Mouse (Mus musculus) kidney, embryonic 14.5 days (tissue): ENCODE data around the gene Gm10645. TPM values are rescaled to one million over a fixed set of nuclear protein-coding genes. Genes with fewer than 3 reads are reported as not detected.

Experiments
- ATAC-seq: fragments of 200-750 bp; cut with Nextera tagmentation; 2 replicates; pipeline ENCODE4 v1.8.0; 2017; ENCODE audit warnings: moderate number of reproducible peaks, mild to moderate bottlenecking, moderate TSS enrichment, moderate library complexity; ENCODE audit not compliant: low FRiP score, low TSS enrichment
- H3K27ac ChIP-seq: fragments of 300-500 bp; sonication (generic); 2 replicates; pipeline ENCODE4 v1.5.1; 2014; ENCODE audit warnings: low read depth, mild to moderate bottlenecking, low read length, moderate library complexity, mixed read lengths
- H3K27me3 ChIP-seq: fragments of 300-500 bp; sonication (generic); 2 replicates; pipeline ENCODE4 v1.6.1; 2014; ENCODE audit warnings: mild to moderate bottlenecking, low read length; ENCODE audit not compliant: control insufficient read depth, insufficient read depth
- H3K36me3 ChIP-seq: fragments of 300-500 bp; sonication (generic); 2 replicates; pipeline ENCODE4 v1.6.1; 2014; ENCODE audit warnings: low read length, mixed read lengths; ENCODE audit not compliant: control insufficient read depth, insufficient read depth
- H3K4me1 ChIP-seq: fragments of 300-500 bp; sonication (generic); 2 replicates; pipeline ENCODE4 v1.6.1; 2014; ENCODE audit warnings: low read length, mixed read lengths; ENCODE audit not compliant: control insufficient read depth, insufficient read depth
- H3K4me2 ChIP-seq: fragments of 300-500 bp; sonication (generic); replicated peaks from 2 replicates; pipeline ENCODE4 v1.6.1; 2014; ENCODE audit warnings: low read depth, mild to moderate bottlenecking, low read length
- H3K4me3 ChIP-seq: fragments of 300-500 bp; sonication (generic); 2 replicates; pipeline ENCODE4 v1.5.1; 2014; ENCODE audit warnings: mild to moderate bottlenecking, low read length
- H3K9ac ChIP-seq: fragments of 300-500 bp; sonication (generic); 2 replicates; pipeline ENCODE4 v1.6.1; 2014; ENCODE audit warnings: low read depth, mild to moderate bottlenecking, low read length, moderate library complexity
- H3K9me3 ChIP-seq: fragments of 300-500 bp; sonication (generic); 2 replicates; pipeline ENCODE4 v1.6.1; 2016; ENCODE audit warnings: low read length; ENCODE audit not compliant: control insufficient read depth
- WGBS: fragments of 180-500 bp; shearing (Covaris S2); extraction: QIAGEN DNeasy Blood & Tissue Kit; methylation state at CpG from one replicate; pipeline ENCODE4 v1.1.7; 2014; 5-methylcytosine and 5-hydroxymethylcytosine counted together
- polyA plus RNA-seq: library from polyadenylated mRNA; unstranded; fragments of >200 nt; fragmentation: Nextera tagmentation; extraction: Ambion mirVana; gene quantifications from 2 replicates; pipeline ENCODE4 v1.2.1, GENCODE M21; 2014

The Gm10645 gene
- polyA plus RNA-seq, result 1.7 and 3.0 TPM in 2 replicates

DNA sequence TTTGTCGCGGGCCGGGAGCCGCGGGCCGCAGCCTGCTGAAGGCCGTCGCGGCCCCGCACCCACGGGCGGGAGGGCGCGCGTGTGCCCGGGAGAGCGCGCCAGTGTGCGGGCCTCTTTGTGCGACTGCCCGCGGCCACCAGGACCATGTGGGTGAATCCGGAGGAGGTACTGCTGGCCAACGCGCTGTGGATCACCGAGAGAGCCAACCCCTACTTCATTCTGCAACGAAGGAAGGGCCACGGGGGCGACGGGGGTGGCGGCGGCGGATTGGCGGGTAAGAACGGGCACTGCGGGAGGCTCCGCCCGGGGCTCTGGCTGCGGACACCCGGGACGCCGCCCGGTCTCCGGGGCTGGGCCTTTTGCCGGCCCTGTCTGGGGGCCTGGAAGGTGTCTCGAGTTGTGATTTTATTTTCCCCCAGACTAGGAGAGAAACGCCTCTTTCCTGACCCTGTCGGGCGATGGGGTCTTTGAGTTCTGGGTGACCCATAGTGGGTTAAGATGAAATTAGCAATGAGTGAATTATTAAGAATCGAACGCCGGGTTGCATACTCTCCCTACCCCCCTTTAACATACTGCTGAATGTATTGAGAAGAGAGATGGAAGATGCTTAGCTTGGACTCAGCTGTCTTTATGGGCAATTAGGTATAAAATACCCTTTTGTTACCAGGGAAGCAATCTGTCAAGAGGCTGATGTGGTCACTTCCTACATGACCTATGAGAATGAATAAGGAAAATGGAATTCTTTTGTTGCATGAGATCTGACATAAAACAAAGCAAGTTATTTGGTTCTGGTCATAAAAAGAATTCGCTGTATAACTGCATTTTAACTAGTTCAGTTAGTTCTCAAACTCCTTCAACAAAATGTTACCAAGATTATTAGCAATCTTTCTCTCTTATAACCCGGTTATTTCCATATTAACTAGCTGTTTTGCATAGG lies at the start of gene Gm10645:
Gm10645 (minus strand) TSS at position 240 of the 937 bp plus-strand sequence.
- Histone ChIP-seq H3K4me2 (peak within 1 kb of the TSS; percentile 81), H3K9ac (peak within 1 kb of the TSS; percentile 76), H3K27me3 (no peaks in the 10 kb centered on the region), H3K4me1 (no peaks in the 10 kb centered on the region), H3K9me3 (no peaks in the 10 kb centered on the region), H3K36me3 (no peaks in the 10 kb centered on the region), H3K4me3 (peak within 1 kb of the TSS; percentile 72), H3K27ac (peak within 1 kb of the TSS; percentile 68)
- peak; percentile 73 for ATAC-seq
- WGBS, result 4% methylated on average over 54 of the region's 54 CpGs

DNA sequence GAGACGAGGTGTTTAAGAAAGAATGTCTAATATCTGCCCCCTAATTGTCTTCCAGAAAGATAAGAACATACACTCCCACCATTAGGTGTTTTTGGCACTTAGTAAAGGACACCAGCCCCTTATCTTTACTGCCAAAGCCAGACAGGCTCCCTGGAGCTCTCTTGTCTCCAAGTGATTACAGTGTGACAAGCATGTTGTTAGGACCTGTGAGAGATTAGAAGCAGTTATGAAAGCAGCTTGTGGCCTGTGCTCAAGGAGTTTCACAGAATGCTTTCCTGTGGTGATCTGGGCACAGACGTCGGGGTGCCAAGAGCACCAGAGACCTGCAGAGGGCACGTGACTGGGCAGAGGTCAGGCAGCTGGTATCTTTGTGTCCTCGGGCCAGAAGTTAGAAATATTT lies 49.1 kb upstream of the Gm10645 start:
- Histone ChIP-seq H3K4me2 (no peak overlapping the region), H3K9me3 (no peaks in the 10 kb centered on the region), H3K27me3 (no peaks in the 10 kb centered on the region), H3K4me3 (no peak overlapping the region), H3K4me1 (no peaks in the 10 kb centered on the region), H3K27ac (no peak overlapping the region), H3K36me3 (no peaks in the 10 kb centered on the region), H3K9ac (no peak overlapping the region)
- WGBS, result 70% methylated on average over 5 of the region's 5 CpGs
- ATAC-seq, result no peak

DNA sequence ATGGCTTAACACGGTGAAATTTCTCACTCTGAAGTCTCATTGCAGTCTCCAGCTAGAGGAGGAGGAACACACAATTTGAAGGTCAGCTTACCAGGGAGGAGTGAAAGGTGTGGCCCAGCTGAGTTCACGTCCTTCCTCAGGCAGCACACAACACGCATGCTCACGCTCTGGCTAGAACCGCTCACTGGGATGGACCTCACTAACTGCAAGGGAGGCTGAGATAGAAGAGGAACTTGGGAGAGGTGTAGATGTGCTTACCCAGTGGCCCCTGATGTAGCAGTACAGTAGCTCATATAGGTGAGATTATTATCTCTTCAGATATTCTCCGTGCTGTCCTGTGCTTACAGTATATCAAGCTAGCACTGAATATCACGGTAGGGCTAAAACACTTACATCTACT lies 44.7 kb upstream of the Gm10645 start:
- Histone ChIP-seq H3K4me2 (no peak overlapping the region), H3K27me3 (no peaks in the 10 kb centered on the region), H3K36me3 (no peaks in the 10 kb centered on the region), H3K9ac (no peak overlapping the region), H3K9me3 (no peaks in the 10 kb centered on the region), H3K27ac (no peak overlapping the region), H3K4me1 (no peaks in the 10 kb centered on the region), H3K4me3 (no peak overlapping the region)
- WGBS, result 65% methylated on average over 7 of the region's 7 CpGs
- ATAC-seq, result no peak

DNA sequence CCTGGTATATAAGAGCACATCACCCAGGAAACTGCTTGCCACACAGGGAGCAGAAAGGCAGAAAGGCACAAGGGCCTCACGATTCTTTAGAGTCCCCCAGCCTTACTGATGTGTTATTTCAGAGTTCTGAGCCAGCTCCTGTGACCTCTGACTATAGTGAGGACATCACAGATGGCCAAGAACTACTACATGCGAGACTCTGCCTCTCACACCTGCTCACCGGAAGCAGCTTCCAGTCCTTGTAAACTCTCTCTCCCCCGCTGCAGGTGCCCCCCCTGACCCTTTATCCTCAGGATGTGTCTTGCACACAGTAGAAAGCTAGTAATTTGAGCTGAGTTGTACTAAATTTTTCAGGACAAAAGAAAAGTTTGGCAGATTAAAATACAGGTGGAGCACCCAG lies 43.6 kb upstream of the Gm10645 start:
- H3K27ac ChIP-seq, result no peak overlapping the region
- no peak overlapping the region for H3K9ac ChIP-seq
- no peaks in the 10 kb centered on the region for H3K4me1 ChIP-seq
- H3K4me3 ChIP-seq, result no peak overlapping the region
- no peak for ATAC-seq
- H3K27me3 ChIP-seq, result no peaks in the 10 kb centered on the region
- H3K4me2 ChIP-seq, result no peak overlapping the region
- no peaks in the 10 kb centered on the region for H3K36me3 ChIP-seq
- no peaks in the 10 kb centered on the region for H3K9me3 ChIP-seq
- WGBS, result 51% methylated on average over 4 of the region's 4 CpGs

DNA sequence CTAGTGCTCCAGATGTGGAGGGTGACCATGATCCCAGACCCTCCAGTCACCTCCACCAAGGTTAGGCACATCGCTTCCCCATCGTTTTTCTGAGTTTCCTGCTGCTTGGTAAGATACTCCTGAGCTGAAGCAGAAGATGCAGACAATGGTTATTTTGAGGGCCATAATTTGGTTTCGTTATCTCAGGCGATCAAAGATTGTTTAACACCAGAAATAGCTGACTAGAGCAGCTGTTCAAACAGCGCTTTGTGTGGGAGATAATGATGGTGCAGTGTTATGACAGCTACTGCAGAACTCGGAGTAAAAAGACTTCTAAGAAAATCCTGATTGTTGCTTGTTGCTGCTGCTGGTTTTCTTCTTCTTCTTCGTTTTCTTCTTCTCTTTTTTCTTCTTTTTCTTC lies 39.9 kb upstream of the Gm10645 start:
- Histone ChIP-seq H3K9ac (no peak overlapping the region), H3K27me3 (no peaks in the 10 kb centered on the region), H3K27ac (no peak overlapping the region), H3K4me1 (no peaks in the 10 kb centered on the region; the same call in 1 of the 2 replicates), H3K4me3 (no peak overlapping the region), H3K4me2 (no peak overlapping the region), H3K36me3 (no peaks in the 10 kb centered on the region), H3K9me3 (no peaks in the 10 kb centered on the region)
- WGBS, result 67% methylated on average over 7 of the region's 7 CpGs
- no peak for ATAC-seq

DNA sequence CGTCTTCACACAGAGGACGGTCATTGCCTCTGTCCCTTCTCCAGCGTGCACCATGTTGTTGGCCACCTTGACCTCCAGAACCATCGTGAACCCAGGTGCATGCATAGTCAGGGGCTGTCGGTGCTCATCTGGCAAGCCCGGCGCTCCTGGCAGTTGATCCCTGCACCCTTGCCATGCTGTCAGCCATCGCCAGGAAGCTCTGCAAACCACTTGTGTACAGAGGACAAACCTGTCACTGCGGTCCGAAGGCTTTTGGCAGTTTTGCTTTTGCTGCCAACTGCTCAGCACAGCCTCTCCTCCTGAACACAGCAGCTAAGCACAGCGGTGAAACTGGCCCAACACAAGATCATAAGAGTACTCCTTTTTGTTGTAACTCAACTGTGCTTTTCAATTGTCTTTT lies 37.0 kb upstream of the Gm10645 start:
- Histone ChIP-seq H3K27me3 (no peaks in the 10 kb centered on the region), H3K4me3 (no peak overlapping the region), H3K9ac (no peak overlapping the region), H3K36me3 (no peaks in the 10 kb centered on the region), H3K4me1 (peaks cover 3% of the 10 kb centered on the region; the same call in 1 of the 2 replicates), H3K27ac (no peak overlapping the region), H3K9me3 (no peaks in the 10 kb centered on the region), H3K4me2 (no peak overlapping the region)
- 90% methylated on average over 11 of the region's 11 CpGs for WGBS
- no peak for ATAC-seq

DNA sequence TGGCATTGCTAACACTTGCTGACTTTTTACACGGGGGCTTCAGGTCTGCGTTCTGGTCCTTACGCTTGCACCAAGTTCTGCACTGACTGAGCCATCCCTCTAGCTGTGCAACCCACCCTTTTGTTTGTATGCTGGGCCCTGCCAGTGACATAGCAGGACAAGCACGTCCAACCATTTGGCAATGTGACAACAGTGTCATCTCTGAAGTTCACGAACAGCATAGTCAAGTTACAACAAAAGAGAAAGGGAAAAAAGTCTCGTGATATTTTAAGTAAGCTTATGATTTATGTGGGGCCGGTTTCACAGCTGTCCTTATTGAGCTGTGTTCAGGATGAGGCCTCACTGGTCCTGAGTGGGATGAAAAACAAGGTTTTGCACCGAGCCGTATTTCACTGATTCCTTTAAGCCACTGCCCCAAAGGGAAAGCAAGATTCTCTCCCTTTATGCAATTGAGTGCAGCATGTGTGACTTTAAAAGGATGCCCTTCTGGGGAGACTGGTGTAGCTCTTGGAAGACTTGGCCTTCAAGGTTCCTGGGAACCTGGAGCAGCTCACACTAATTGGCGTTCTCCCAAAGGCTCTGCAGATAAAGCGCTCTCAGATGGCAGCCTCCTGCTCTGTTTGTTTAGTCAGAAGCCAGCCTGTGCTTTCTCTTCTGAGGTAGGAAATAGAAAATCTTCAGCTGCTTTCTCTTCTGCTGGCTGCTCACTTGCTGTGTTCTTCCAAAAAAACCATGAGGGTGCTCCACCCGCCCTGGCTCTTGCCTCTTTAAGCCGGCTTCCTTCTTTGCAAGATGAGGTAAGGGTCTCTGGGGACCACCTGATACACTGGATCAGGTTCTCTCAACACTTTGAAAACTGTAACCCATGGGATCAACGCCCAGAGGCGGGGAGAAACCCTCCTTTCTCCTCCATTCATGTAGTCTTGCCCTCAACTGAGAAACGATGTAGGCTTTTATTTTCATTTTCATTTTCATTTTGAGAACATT lies 34.5 kb upstream of the Gm10645 start:
- H3K27ac ChIP-seq, result peak overlapping the region; percentile 2; the same call in 1 of the 2 replicates
- H3K4me2 ChIP-seq, result no peak overlapping the region
- no peaks in the 10 kb centered on the region for H3K36me3 ChIP-seq
- H3K4me1 ChIP-seq, result peaks cover 3% of the 10 kb centered on the region; the same call in 1 of the 2 replicates
- H3K9me3 ChIP-seq, result no peaks in the 10 kb centered on the region
- peak; percentile 39; the same call in 1 of the 2 replicates for ATAC-seq
- no peaks in the 10 kb centered on the region for H3K27me3 ChIP-seq
- no peak overlapping the region for H3K9ac ChIP-seq
- no peak overlapping the region for H3K4me3 ChIP-seq
- 57% methylated on average over 16 of the region's 16 CpGs for WGBS

DNA sequence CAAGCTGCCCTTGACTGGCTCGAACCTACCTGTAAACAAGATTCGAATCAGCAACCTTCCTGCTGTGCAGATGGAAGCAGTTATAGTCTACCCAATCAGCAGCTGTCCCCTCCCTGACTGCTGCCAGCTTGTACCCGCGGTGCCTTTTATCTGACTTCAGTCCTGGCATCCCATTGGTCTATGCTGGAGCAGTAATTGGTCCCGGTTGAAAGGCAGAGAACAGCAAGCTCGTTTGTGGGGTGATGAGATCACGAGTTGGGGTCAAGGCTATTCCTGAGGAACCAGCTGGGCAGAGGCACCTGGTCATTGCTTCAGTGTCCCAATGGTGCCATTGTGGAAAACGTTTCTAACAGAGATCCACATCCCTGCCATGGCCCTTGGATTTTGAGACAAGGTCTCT lies 33.7 kb upstream of the Gm10645 start:
- Histone ChIP-seq H3K4me3 (no peak overlapping the region), H3K27me3 (no peaks in the 10 kb centered on the region), H3K4me1 (peaks cover 3% of the 10 kb centered on the region; the same call in 1 of the 2 replicates), H3K9me3 (no peaks in the 10 kb centered on the region), H3K36me3 (no peaks in the 10 kb centered on the region), H3K9ac (no peak overlapping the region), H3K4me2 (no peak overlapping the region), H3K27ac (no peak overlapping the region)
- ATAC-seq, result no peak
- WGBS, result 63% methylated on average over 8 of the region's 8 CpGs
